Mouse (Mus musculus): ENCODE measurements around the gene Txndc12. TPM values are rescaled to one million over a fixed set of nuclear protein-coding genes. Genes with fewer than 3 reads are reported as not detected.

Txndc12 gene
- total and polyA plus RNA-seq, 3 experiments: 45.5 to 62.3 (median 52.7) TPM

GRCm38 (mm10) chr4:108887456-108887855 is 53.1 kb downstream of the Txndc12 start:
- Histone ChIP-seq H3K4me2 (ENCODE audit: insufficient read depth, low read depth, poor library complexity, severe bottlenecking) (no peak overlapping the region), H3K79me2 (replicated peaks; ENCODE audit: control insufficient read depth, extremely low read depth, insufficient read depth, poor library complexity, severe bottlenecking) (no peaks in the 10 kb centered on the region), H3K9ac (ENCODE audit: insufficient read depth, low read depth) (no peak overlapping the region), H3K36me3 (replicated peaks in 1 of 2; ENCODE audit: control insufficient read depth in 1 of 2, insufficient read depth in 1 of 2, low read length in 1 of 2) (no peaks in the 10 kb centered on the region), H3K27me3 (replicated peaks) (no peaks in the 10 kb centered on the region), H3K27ac (ENCODE audit: insufficient read depth, low read depth) (no peak overlapping the region), H3K9me3 (replicated peaks; ENCODE audit: low read length) (peaks cover 2% of the 10 kb centered on the region), H3K4me3 (replicated peaks in 1 of 3; ENCODE audit: low read depth in 2 of 3, low read length in 2 of 3, poor library complexity in 1 of 3) (no peak overlapping the region), H3K4me1 (ENCODE audit: control insufficient read depth in 1 of 2, insufficient read depth in 2 of 2) (no peaks in the 10 kb centered on the region)
- dilution Hi-C loops (cut with MboI; ENCODE audit: extremely low pct_ligation_motif_present, extremely low pct_unique_long_range_greater_than_20kb, low sequenced_read_pairs): no loop called here
- TF ChIP-seq NELFE (IDR thresholded peaks at IDR 0.05; ENCODE audit: low read depth, low read length) (no peak), USF2 (conservative IDR thresholded peaks at IDR 0.05; ENCODE audit: low read depth, low read length) (no peak), ZC3H11A (IDR thresholded peaks at IDR 0.05; ENCODE audit: low read depth, low read length) (no peak), BHLHE40 (IDR thresholded peaks at IDR 0.05; ENCODE audit: low read depth, low read length) (no peak), CTCF (conservative IDR thresholded peaks at IDR 0.05 in 1 of 2, IDR thresholded peaks at IDR 0.05 in 1 of 2; ENCODE audit: low read depth in 2 of 2, low read length in 2 of 2) (no peak), TBP (conservative IDR thresholded peaks at IDR 0.05; ENCODE audit: low read depth, low read length) (no peak), TCF12 (IDR thresholded peaks at IDR 0.05; ENCODE audit: low read depth, low read length) (no peak), RCOR1 (conservative IDR thresholded peaks at IDR 0.05; ENCODE audit: low read depth, low read length) (no peak), E2F4 (IDR thresholded peaks at IDR 0.05; ENCODE audit: insufficient replicate concordance, low read depth, low read length) (no peak), ZNF384 (IDR thresholded peaks at IDR 0.05; ENCODE audit: low read depth, low read length) (no peak), USF1 (IDR thresholded peaks at IDR 0.05; ENCODE audit: low read depth, low read length) (no peak), CHD1 (IDR thresholded peaks at IDR 0.05; ENCODE audit: low read depth, low read length) (no peak), MXI1 (IDR thresholded peaks at IDR 0.05; ENCODE audit: low read depth, low read length) (no peak), ZKSCAN1 (IDR thresholded peaks at IDR 0.05; ENCODE audit: borderline replicate concordance, low read depth, low read length) (no peak)
- no peak for DNase-seq (ENCODE audit: extremely low read depth)
- in situ Hi-C loops (cut with MboI; ENCODE audit: low pct_ligation_motif_present, low pct_unique_long_range_greater_than_20kb, low sequenced_read_pairs): no loop called here

GRCm38 (mm10) chr4:108890876-108891275 is 56.5 kb downstream of the Txndc12 start:
- Histone ChIP-seq H3K4me2 (ENCODE audit: insufficient read depth, low read depth, poor library complexity, severe bottlenecking) (no peak overlapping the region), H3K9ac (ENCODE audit: insufficient read depth, low read depth) (no peak overlapping the region), H3K27ac (ENCODE audit: insufficient read depth, low read depth) (no peak overlapping the region), H3K27me3 (replicated peaks) (no peaks in the 10 kb centered on the region), H3K9me3 (replicated peaks; ENCODE audit: low read length) (peaks cover 2% of the 10 kb centered on the region), H3K4me3 (replicated peaks in 1 of 3; ENCODE audit: low read depth in 2 of 3, low read length in 2 of 3, poor library complexity in 1 of 3) (no peak overlapping the region), H3K36me3 (replicated peaks in 1 of 2; ENCODE audit: control insufficient read depth in 1 of 2, insufficient read depth in 1 of 2, low read length in 1 of 2) (no peaks in the 10 kb centered on the region), H3K4me1 (ENCODE audit: control insufficient read depth in 1 of 2, insufficient read depth in 2 of 2) (peaks cover 0 to 3% of the 10 kb centered on the region in 2 experiments; a peak in 1 of 4 replicates), H3K79me2 (replicated peaks; ENCODE audit: control insufficient read depth, extremely low read depth, insufficient read depth, poor library complexity, severe bottlenecking) (no peaks in the 10 kb centered on the region)
- no peak for DNase-seq (ENCODE audit: extremely low read depth)
- dilution Hi-C loops (cut with MboI; ENCODE audit: extremely low pct_ligation_motif_present, extremely low pct_unique_long_range_greater_than_20kb, low sequenced_read_pairs) (no loop called here), in situ Hi-C loops (cut with MboI; ENCODE audit: low pct_ligation_motif_present, low pct_unique_long_range_greater_than_20kb, low sequenced_read_pairs) (no loop called here)
- TF ChIP-seq ZMIZ1 (IDR thresholded peaks at IDR 0.05; ENCODE audit: low read depth, low read length) (no peak), MXI1 (IDR thresholded peaks at IDR 0.05; ENCODE audit: low read depth, low read length) (no peak), MAX (IDR thresholded peaks at IDR 0.05; ENCODE audit: low read length) (no peak), SMC3 (IDR thresholded peaks at IDR 0.05; ENCODE audit: low read depth, low read length) (no peak), POLR2A (IDR thresholded peaks at IDR 0.05; ENCODE audit: low read depth, low read length) (no peak), NELFE (IDR thresholded peaks at IDR 0.05; ENCODE audit: low read depth, low read length) (no peak), POLR2AphosphoS2 (IDR thresholded peaks at IDR 0.05; ENCODE audit: low read depth, low read length) (no peak), ELF1 (IDR thresholded peaks at IDR 0.05; ENCODE audit: low read depth, low read length) (no peak), PAX5 (IDR thresholded peaks at IDR 0.05; ENCODE audit: low read length) (no peak), TBP (conservative IDR thresholded peaks at IDR 0.05; ENCODE audit: low read depth, low read length) (no peak), IRF4 (IDR thresholded peaks at IDR 0.05; ENCODE audit: low read depth, low read length) (no peak), ETS1 (conservative IDR thresholded peaks at IDR 0.05; ENCODE audit: low read depth, low read length) (no peak), CHD2 (IDR thresholded peaks at IDR 0.05; ENCODE audit: low read length) (no peak), UBTF (IDR thresholded peaks at IDR 0.05; ENCODE audit: low read depth, low read length) (no peak), CHD1 (IDR thresholded peaks at IDR 0.05; ENCODE audit: low read depth, low read length) (no peak)

All from CH12.LX (cell line).